Mouse (Mus musculus): ENCODE results near the gene Izumo1. TPM values are rescaled to one million over a fixed set of nuclear protein-coding genes. Genes with fewer than 3 reads are reported as not detected.

Izumo1 gene
- polyA plus RNA-seq (2014; fragmentation: Illumina TruSeq; extraction: RNeasy Lipid Tissue Mini Kit (QIAGEN cat#74804); ENCODE audit: low read depth, low replicate concordance), result not detected

GRCm38 (mm10) chr7:45621443-45621842, at the start of gene Izumo1:
TSS of gene Izumo1 (plus strand) at chr7:45621811.

GRCm38 (mm10) chr7:45617042-45617695, 4.4 kb upstream of the Izumo1 start, which contains the start of gene Fut1:
TSS of gene Fut1 (plus strand) at chr7:45617289.

GRCm38 (mm10) chr7:45627261-45627660, 5.7 kb downstream of the Izumo1 start, which contains the start of gene Rasip1:
TSS of gene Rasip1 (plus strand) at chr7:45627488.

GRCm38 (mm10) chr7:45639561-45640027, 18.0 kb downstream of the Izumo1 start, which contains the start of gene Mamstr:
TSS of gene Mamstr (plus strand) at chr7:45639977.

GRCm38 (mm10) chr7:45666161-45666560, 44.5 kb downstream of the Izumo1 start, which contains the start of gene Fut2:
TSS of gene Fut2 (minus strand) at chr7:45666394.

Other genes starting within 250 kb of the Izumo1 start
- gene Snrnp70, start 226.1 kb upstream of the Izumo1 start, polyA plus RNA-seq (2014; fragmentation: Illumina TruSeq; extraction: RNeasy Lipid Tissue Mini Kit (QIAGEN cat#74804); ENCODE audit: low read depth, low replicate concordance), result 119 TPM
- gene Kcna7, start 216.2 kb upstream of the Izumo1 start, polyA plus RNA-seq (2014; fragmentation: Illumina TruSeq; extraction: RNeasy Lipid Tissue Mini Kit (QIAGEN cat#74804); ENCODE audit: low read depth, low replicate concordance), result not detected
- not detected for gene Ntf5, start 208.1 kb upstream of the Izumo1 start, polyA plus RNA-seq (2014; fragmentation: Illumina TruSeq; extraction: RNeasy Lipid Tissue Mini Kit (QIAGEN cat#74804); ENCODE audit: low read depth, low replicate concordance)
- gene Lhb, start 201.0 kb upstream of the Izumo1 start, polyA plus RNA-seq (2014; fragmentation: Illumina TruSeq; extraction: RNeasy Lipid Tissue Mini Kit (QIAGEN cat#74804); ENCODE audit: low read depth, low replicate concordance), result not detected
- gene Gys1, start 187.0 kb upstream of the Izumo1 start, polyA plus RNA-seq (2014; fragmentation: Illumina TruSeq; extraction: RNeasy Lipid Tissue Mini Kit (QIAGEN cat#74804); ENCODE audit: low read depth, low replicate concordance), result 2.6 TPM
- 0.63 TPM for gene Ruvbl2, start 183.7 kb upstream of the Izumo1 start, polyA plus RNA-seq (2014; fragmentation: Illumina TruSeq; extraction: RNeasy Lipid Tissue Mini Kit (QIAGEN cat#74804); ENCODE audit: low read depth, low replicate concordance)
- gene Ftl1, start 161.9 kb upstream of the Izumo1 start, polyA plus RNA-seq (2014; fragmentation: Illumina TruSeq; extraction: RNeasy Lipid Tissue Mini Kit (QIAGEN cat#74804); ENCODE audit: low read depth, low replicate concordance), result 3.0 TPM
- 1.4 TPM for gene Bax, start 154.9 kb upstream of the Izumo1 start, polyA plus RNA-seq (2014; fragmentation: Illumina TruSeq; extraction: RNeasy Lipid Tissue Mini Kit (QIAGEN cat#74804); ENCODE audit: low read depth, low replicate concordance)
- not detected for gene Tulp2, start 139.9 kb upstream of the Izumo1 start, polyA plus RNA-seq (2014; fragmentation: Illumina TruSeq; extraction: RNeasy Lipid Tissue Mini Kit (QIAGEN cat#74804); ENCODE audit: low read depth, low replicate concordance)
- not detected for gene Gm45808, start 135.0 kb upstream of the Izumo1 start, polyA plus RNA-seq (2014; fragmentation: Illumina TruSeq; extraction: RNeasy Lipid Tissue Mini Kit (QIAGEN cat#74804); ENCODE audit: low read depth, low replicate concordance)
- 3.8 TPM for gene Dhdh, start 133.0 kb upstream of the Izumo1 start, polyA plus RNA-seq (2014; fragmentation: Illumina TruSeq; extraction: RNeasy Lipid Tissue Mini Kit (QIAGEN cat#74804); ENCODE audit: low read depth, low replicate concordance)
- gene Nucb1, start 111.4 kb upstream of the Izumo1 start, polyA plus RNA-seq (2014; fragmentation: Illumina TruSeq; extraction: RNeasy Lipid Tissue Mini Kit (QIAGEN cat#74804); ENCODE audit: low read depth, low replicate concordance), result 82.6 TPM
- 1.0 TPM for gene Ppp1r15a, start 95.5 kb upstream of the Izumo1 start, polyA plus RNA-seq (2014; fragmentation: Illumina TruSeq; extraction: RNeasy Lipid Tissue Mini Kit (QIAGEN cat#74804); ENCODE audit: low read depth, low replicate concordance)
- 0.25 TPM for gene Plekha4, start 95.5 kb upstream of the Izumo1 start, polyA plus RNA-seq (2014; fragmentation: Illumina TruSeq; extraction: RNeasy Lipid Tissue Mini Kit (QIAGEN cat#74804); ENCODE audit: low read depth, low replicate concordance)
- gene Hsd17b14, start 66.9 kb upstream of the Izumo1 start, polyA plus RNA-seq (2014; fragmentation: Illumina TruSeq; extraction: RNeasy Lipid Tissue Mini Kit (QIAGEN cat#74804); ENCODE audit: low read depth, low replicate concordance), result not detected
- 2.6 TPM for gene Bcat2, start 51.7 kb upstream of the Izumo1 start, polyA plus RNA-seq (2014; fragmentation: Illumina TruSeq; extraction: RNeasy Lipid Tissue Mini Kit (QIAGEN cat#74804); ENCODE audit: low read depth, low replicate concordance)
- gene Fgf21, start 6.3 kb upstream of the Izumo1 start, polyA plus RNA-seq (2014; fragmentation: Illumina TruSeq; extraction: RNeasy Lipid Tissue Mini Kit (QIAGEN cat#74804); ENCODE audit: low read depth, low replicate concordance), result not detected
- 0.38 TPM for gene Fut1, start 4.5 kb upstream of the Izumo1 start, polyA plus RNA-seq (2014; fragmentation: Illumina TruSeq; extraction: RNeasy Lipid Tissue Mini Kit (QIAGEN cat#74804); ENCODE audit: low read depth, low replicate concordance)
- not detected for gene Rasip1, start 5.7 kb downstream of the Izumo1 start, polyA plus RNA-seq (2014; fragmentation: Illumina TruSeq; extraction: RNeasy Lipid Tissue Mini Kit (QIAGEN cat#74804); ENCODE audit: low read depth, low replicate concordance)
- 0.19 TPM for gene Mamstr, start 18.2 kb downstream of the Izumo1 start, polyA plus RNA-seq (2014; fragmentation: Illumina TruSeq; extraction: RNeasy Lipid Tissue Mini Kit (QIAGEN cat#74804); ENCODE audit: low read depth, low replicate concordance)
- gene Fut2, start 44.6 kb downstream of the Izumo1 start, polyA plus RNA-seq (2014; fragmentation: Illumina TruSeq; extraction: RNeasy Lipid Tissue Mini Kit (QIAGEN cat#74804); ENCODE audit: low read depth, low replicate concordance), result 61.8 TPM
- not detected for gene Ntn5, start 62.2 kb downstream of the Izumo1 start, polyA plus RNA-seq (2014; fragmentation: Illumina TruSeq; extraction: RNeasy Lipid Tissue Mini Kit (QIAGEN cat#74804); ENCODE audit: low read depth, low replicate concordance)
- gene Sec1, start 72.6 kb downstream of the Izumo1 start, polyA plus RNA-seq (2014; fragmentation: Illumina TruSeq; extraction: RNeasy Lipid Tissue Mini Kit (QIAGEN cat#74804); ENCODE audit: low read depth, low replicate concordance), result not detected
- not detected for gene Car11, start 78.0 kb downstream of the Izumo1 start, polyA plus RNA-seq (2014; fragmentation: Illumina TruSeq; extraction: RNeasy Lipid Tissue Mini Kit (QIAGEN cat#74804); ENCODE audit: low read depth, low replicate concordance)
- 2.9 TPM for gene Dbp, start 83.3 kb downstream of the Izumo1 start, polyA plus RNA-seq (2014; fragmentation: Illumina TruSeq; extraction: RNeasy Lipid Tissue Mini Kit (QIAGEN cat#74804); ENCODE audit: low read depth, low replicate concordance)
- gene Rpl18, start 93.6 kb downstream of the Izumo1 start, polyA plus RNA-seq (2014; fragmentation: Illumina TruSeq; extraction: RNeasy Lipid Tissue Mini Kit (QIAGEN cat#74804); ENCODE audit: low read depth, low replicate concordance), result 2.1 TPM
- gene Sphk2, start 96.2 kb downstream of the Izumo1 start, polyA plus RNA-seq (2014; fragmentation: Illumina TruSeq; extraction: RNeasy Lipid Tissue Mini Kit (QIAGEN cat#74804); ENCODE audit: low read depth, low replicate concordance), result 0.66 TPM
- gene Fam83e, start 99.4 kb downstream of the Izumo1 start, polyA plus RNA-seq (2014; fragmentation: Illumina TruSeq; extraction: RNeasy Lipid Tissue Mini Kit (QIAGEN cat#74804); ENCODE audit: low read depth, low replicate concordance), result 55.9 TPM
- gene Spaca4, start 104.0 kb downstream of the Izumo1 start, polyA plus RNA-seq (2014; fragmentation: Illumina TruSeq; extraction: RNeasy Lipid Tissue Mini Kit (QIAGEN cat#74804); ENCODE audit: low read depth, low replicate concordance), result not detected
- not detected for gene Lmtk3, start 161.9 kb downstream of the Izumo1 start, polyA plus RNA-seq (2014; fragmentation: Illumina TruSeq; extraction: RNeasy Lipid Tissue Mini Kit (QIAGEN cat#74804); ENCODE audit: low read depth, low replicate concordance)
- 2.6 TPM for gene Sult2b1, start 162.9 kb downstream of the Izumo1 start, polyA plus RNA-seq (2014; fragmentation: Illumina TruSeq; extraction: RNeasy Lipid Tissue Mini Kit (QIAGEN cat#74804); ENCODE audit: low read depth, low replicate concordance)
- gene Cyth2, start 192.8 kb downstream of the Izumo1 start, polyA plus RNA-seq (2014; fragmentation: Illumina TruSeq; extraction: RNeasy Lipid Tissue Mini Kit (QIAGEN cat#74804); ENCODE audit: low read depth, low replicate concordance), result 17.2 TPM
- gene Kcnj14, start 203.0 kb downstream of the Izumo1 start, polyA plus RNA-seq (2014; fragmentation: Illumina TruSeq; extraction: RNeasy Lipid Tissue Mini Kit (QIAGEN cat#74804); ENCODE audit: low read depth, low replicate concordance), result not detected
- gene Grwd1, start 209.1 kb downstream of the Izumo1 start, polyA plus RNA-seq (2014; fragmentation: Illumina TruSeq; extraction: RNeasy Lipid Tissue Mini Kit (QIAGEN cat#74804); ENCODE audit: low read depth, low replicate concordance), result not detected